Mouse (Mus musculus) kidney, embryonic 15.5 days (tissue): ENCODE results near the gene Gabrg1. TPM values are rescaled to one million over a fixed set of nuclear protein-coding genes. Genes with fewer than 3 reads are reported as not detected.

Source experiments
- ATAC-seq: fragments of 200-750 bp; cut with Nextera tagmentation; replicated peaks from 2 replicates; pipeline ENCODE4 v1.8.0; 2017; ENCODE audit warnings: moderate TSS enrichment; ENCODE audit not compliant: low FRiP score
- H3K27ac ChIP-seq: fragments of 300-500 bp; sonication (generic); 2 replicates; pipeline ENCODE4 v1.5.1; 2015; ENCODE audit warnings: mild to moderate bottlenecking, inconsistent platforms
- H3K27me3 ChIP-seq: fragments of 300-500 bp; sonication (generic); 2 replicates; pipeline ENCODE4 v1.6.1; 2015; ENCODE audit warnings: inconsistent platforms
- H3K36me3 ChIP-seq: fragments of 300-500 bp; sonication (generic); 2 replicates; pipeline ENCODE4 v1.6.1; 2015; ENCODE audit warnings: inconsistent platforms
- H3K4me1 ChIP-seq: fragments of 300-500 bp; sonication (generic); 2 replicates; pipeline ENCODE4 v1.6.1; 2015; ENCODE audit warnings: inconsistent platforms
- H3K4me2 ChIP-seq: fragments of 300-500 bp; sonication (generic); 2 replicates; pipeline ENCODE4 v1.6.1; 2015; ENCODE audit warnings: moderate library complexity, mild to moderate bottlenecking, inconsistent platforms
- H3K4me3 ChIP-seq: fragments of 300-500 bp; sonication (generic); replicated peaks from 2 replicates; pipeline ENCODE4 v1.5.1; 2015; ENCODE audit warnings: mild to moderate bottlenecking, inconsistent platforms
- H3K9ac ChIP-seq: fragments of 300-500 bp; sonication (generic); 2 replicates; pipeline ENCODE4 v1.6.1; 2015; ENCODE audit warnings: mild to moderate bottlenecking, inconsistent platforms
- H3K9me3 ChIP-seq: fragments of 300-500 bp; sonication (generic); replicated peaks from 2 replicates; pipeline ENCODE4 v1.6.1; 2016; ENCODE audit warnings: inconsistent platforms
- whole genome bisulfite sequencing: fragments of 180-500 bp; shearing (Covaris S2); methylation state at CpG from one replicate; pipeline ENCODE4 v1.1.7; 2015; ENCODE audit warnings: mixed read lengths; 5-methylcytosine and 5-hydroxymethylcytosine counted together
- polyA plus RNA-seq: library from polyadenylated mRNA; unstranded; fragments of >200 nt; fragmentation: Nextera tagmentation; extraction: Ambion mirVana; gene quantifications from 2 replicates; pipeline ENCODE4 v1.2.1, GENCODE M21; 2015

Gabrg1 gene
- 0.21 and 0.22 TPM in 2 replicates for polyA plus RNA-seq

GRCm38 (mm10) chr5:70842192-70843095 is at the start of gene Gabrg1:
TSS of gene Gabrg1 (minus strand) at chr5:70842617.
- H3K4me1 ChIP-seq = peaks cover 10% of the 10 kb centered on the region
- H3K9me3 ChIP-seq = no peaks in the 10 kb centered on the region
- H3K4me3 ChIP-seq = peak within 1 kb of the TSS; percentile 34
- H3K27ac ChIP-seq = no peak within 1 kb of the TSS
- ATAC-seq = peak; percentile 88
- H3K4me2 ChIP-seq = peak within 1 kb of the TSS; percentile 59
- H3K9ac ChIP-seq = no peak within 1 kb of the TSS
- H3K27me3 ChIP-seq = 0 out of 2 replicates have a peak, but pooled peaks cover 7% of the 10 kb centered on the region
- 1% methylated on average over 19 of the region's 19 CpGs for WGBS
- H3K36me3 ChIP-seq = no peaks in the 10 kb centered on the region

- no peak for ATAC-seq
- Histone ChIP-seq H3K9ac (no peak overlapping the region), H3K4me2 (no peak overlapping the region), H3K4me3 (no peak overlapping the region), H3K36me3 (no peaks in the 10 kb centered on the region), H3K4me1 (no peaks in the 10 kb centered on the region), H3K27me3 (no peaks in the 10 kb centered on the region), H3K9me3 (no peaks in the 10 kb centered on the region), H3K27ac (no peak overlapping the region)
- 79% methylated on average over 3 of the region's 3 CpGs for whole genome bisulfite sequencing
Observed at GRCm38 (mm10) chr5:70884026-70884425, 41.6 kb upstream of the Gabrg1 start.

GRCm38 (mm10) chr5:70870081-70870480 is 27.7 kb upstream of the Gabrg1 start:
- no peaks in the 10 kb centered on the region for H3K36me3 ChIP-seq
- no peak overlapping the region for H3K4me3 ChIP-seq
- H3K27ac ChIP-seq = no peak overlapping the region
- H3K9me3 ChIP-seq = no peaks in the 10 kb centered on the region
- 71% methylated on average over 1 of the region's 1 CpGs for WGBS
- ATAC-seq = no peak
- H3K4me2 ChIP-seq = no peak overlapping the region
- H3K9ac ChIP-seq = no peak overlapping the region
- no peaks in the 10 kb centered on the region for H3K4me1 ChIP-seq
- H3K27me3 ChIP-seq = no peaks in the 10 kb centered on the region

DNA sequence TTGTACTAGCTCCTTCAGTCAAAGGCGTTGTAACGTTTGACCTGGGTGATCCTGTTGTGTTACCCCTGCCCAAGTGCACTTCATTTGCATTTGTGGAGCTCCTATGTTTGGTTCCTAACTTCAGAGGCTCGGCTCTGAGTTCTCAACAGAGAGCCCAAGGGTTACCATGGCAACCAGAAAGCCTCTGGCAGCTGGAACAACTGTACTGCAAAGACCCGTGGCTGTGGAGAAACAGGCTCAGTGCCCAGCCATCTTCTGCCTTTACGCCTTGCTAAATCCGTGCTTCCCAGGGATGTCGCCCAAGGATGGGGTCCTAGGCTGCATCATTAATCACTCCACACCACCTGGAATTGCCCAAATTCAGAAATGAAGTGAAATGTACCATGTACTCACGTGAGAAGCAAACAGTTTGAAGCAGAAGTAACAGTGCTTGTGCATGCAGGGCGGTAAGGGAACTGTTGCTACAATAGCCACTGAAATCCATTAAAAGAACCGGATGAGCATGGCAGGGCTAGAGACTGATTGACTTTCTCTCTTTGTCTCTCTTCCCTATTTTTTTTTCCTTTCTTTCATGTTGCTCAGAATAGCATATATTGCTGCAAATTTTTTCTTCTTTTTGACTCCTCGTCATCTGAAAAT is 798 bp upstream of the Gabrg1 start:
- no peaks in the 10 kb centered on the region for H3K9me3 ChIP-seq
- H3K9ac ChIP-seq = no peak overlapping the region
- peak overlapping the region; percentile 34 for H3K4me3 ChIP-seq
- H3K4me1 ChIP-seq = peaks cover 10% of the 10 kb centered on the region
- peak; percentile 93 for ATAC-seq
- H3K36me3 ChIP-seq = no peaks in the 10 kb centered on the region
- 15% methylated on average over 11 of the region's 11 CpGs for WGBS
- no peak overlapping the region for H3K27ac ChIP-seq
- H3K27me3 ChIP-seq = 0 out of 2 replicates have a peak, but pooled peaks cover 7% of the 10 kb centered on the region
- H3K4me2 ChIP-seq = peak overlapping the region; percentile 59

GRCm38 (mm10) chr5:70818681-70819080 is 23.7 kb downstream of the Gabrg1 start:
- ATAC-seq = no peak
- Histone ChIP-seq H3K9ac (no peak overlapping the region), H3K4me3 (no peak overlapping the region), H3K36me3 (no peaks in the 10 kb centered on the region), H3K4me2 (no peak overlapping the region), H3K27me3 (no peaks in the 10 kb centered on the region), H3K27ac (no peak overlapping the region), H3K4me1 (no peaks in the 10 kb centered on the region), H3K9me3 (no peaks in the 10 kb centered on the region)
- 80% methylated on average over 2 of the region's 2 CpGs for WGBS

DNA sequence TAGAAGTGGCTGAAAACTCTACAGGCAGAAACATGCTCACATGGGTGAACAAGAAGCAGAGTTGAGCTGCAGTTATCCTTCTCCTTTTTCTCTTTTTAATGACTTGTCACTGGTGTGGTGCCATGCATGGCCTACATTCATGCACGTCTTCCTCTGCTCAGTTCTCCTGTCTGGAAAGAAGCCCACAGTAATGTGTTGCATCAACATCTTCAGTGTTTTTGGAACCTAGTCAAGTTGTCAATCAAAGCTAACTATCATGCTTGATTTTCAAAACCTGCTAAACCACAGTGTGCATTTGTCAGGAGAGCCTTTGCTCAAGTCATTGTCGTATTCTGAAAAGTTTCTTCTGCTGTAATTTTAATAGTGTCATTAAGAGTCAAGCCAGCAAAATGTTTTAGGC is 106.3 kb downstream of the Gabrg1 start:
- WGBS = 86% methylated on average over 2 of the region's 2 CpGs

GRCm38 (mm10) chr5:70704361-70704760 is 138.1 kb downstream of the Gabrg1 start:
- Histone ChIP-seq H3K9me3 (no peaks in the 10 kb centered on the region), H3K4me3 (no peak overlapping the region), H3K9ac (no peak overlapping the region), H3K27me3 (no peaks in the 10 kb centered on the region), H3K4me1 (no peaks in the 10 kb centered on the region), H3K4me2 (no peak overlapping the region), H3K27ac (no peak overlapping the region), H3K36me3 (no peaks in the 10 kb centered on the region)
- no peak for ATAC-seq

More for the DNA sequence above, 106.3 kb downstream of the Gabrg1 start:
- H3K9ac ChIP-seq = no peak overlapping the region
- no peaks in the 10 kb centered on the region for H3K27me3 ChIP-seq
- no peaks in the 10 kb centered on the region for H3K4me1 ChIP-seq
- no peaks in the 10 kb centered on the region for H3K9me3 ChIP-seq
- ATAC-seq = no peak
- H3K4me3 ChIP-seq = no peak overlapping the region
- H3K36me3 ChIP-seq = no peaks in the 10 kb centered on the region
- no peak overlapping the region for H3K4me2 ChIP-seq
- H3K27ac ChIP-seq = no peak overlapping the region
